Mouse (Mus musculus) heart, adult 2 months (tissue): Measurements from ENCODE around the gene Alb.

ENCODE experiments used
- CTCF ChIP-seq: fragments of 200-600 bp; IDR thresholded peaks from 2 replicates; pipeline ENCODE4 v1.8.1; 2022; ENCODE audit warnings: antibody characterized with exemption, mild to moderate bottlenecking, moderate library complexity
- EP300 ChIP-seq: fragments of 200-500 bp; IDR thresholded peaks from 2 replicates; pipeline ENCODE4 v1.6.1; 2011; ENCODE audit warnings: low read depth, low read length, control low read depth; ENCODE audit not compliant: insufficient read depth
- POLR2A ChIP-seq: fragments of 200-500 bp; IDR thresholded peaks from 2 replicates; pipeline ENCODE4 v1.6.1; 2011; ENCODE audit warnings: mild to moderate bottlenecking, low read depth, low read length, control low read depth; ENCODE audit not compliant: insufficient read depth

GRCm38 (mm10) chr5:90458727-90459126 lies 2.0 kb upstream of the Alb start:
- TF ChIP-seq POLR2A (no peak), CTCF (no peak), EP300 (no peak)
